Mouse (Mus musculus) stomach, embryonic 15.5 days (tissue): ENCODE results near the gene Foxc2. TPM values are rescaled to one million over a fixed set of nuclear protein-coding genes. Genes with fewer than 3 reads are reported as not detected.

Experiments used
- ATAC-seq: fragments of 200-750 bp; cut with Nextera tagmentation; 2 replicates; pipeline ENCODE4 v1.8.0; 2017; ENCODE audit warnings: low read depth, moderate number of reproducible peaks, moderate TSS enrichment; ENCODE audit not compliant: insufficient read depth, low FRiP score
- H3K27ac ChIP-seq: fragments of 300-500 bp; sonication (generic); 2 replicates; pipeline ENCODE4 v1.5.1; 2015; ENCODE audit warnings: mild to moderate bottlenecking, inconsistent platforms
- H3K27me3 ChIP-seq: fragments of 300-500 bp; sonication (generic); replicated peaks from 2 replicates; pipeline ENCODE4 v1.6.1; 2015; ENCODE audit warnings: inconsistent platforms
- H3K36me3 ChIP-seq: fragments of 300-500 bp; sonication (generic); 2 replicates; pipeline ENCODE4 v1.6.1; 2015; ENCODE audit warnings: inconsistent platforms
- H3K4me1 ChIP-seq: fragments of 300-500 bp; sonication (generic); 2 replicates; pipeline ENCODE4 v1.6.1; 2015; ENCODE audit warnings: inconsistent platforms
- H3K4me2 ChIP-seq: fragments of 300-500 bp; sonication (generic); 2 replicates; pipeline ENCODE4 v1.6.1; 2015; ENCODE audit warnings: mild to moderate bottlenecking, inconsistent platforms
- H3K4me3 ChIP-seq: fragments of 300-500 bp; sonication (generic); replicated peaks from 2 replicates; pipeline ENCODE4 v1.5.1; 2015; ENCODE audit warnings: inconsistent platforms
- H3K9ac ChIP-seq: fragments of 300-500 bp; sonication (generic); 2 replicates; pipeline ENCODE4 v1.6.1; 2015; ENCODE audit warnings: inconsistent platforms
- H3K9me3 ChIP-seq: fragments of 300-500 bp; sonication (generic); 2 replicates; pipeline ENCODE4 v1.6.1; 2016; ENCODE audit warnings: inconsistent platforms
- WGBS: fragments of 180-500 bp; shearing (Covaris S2); methylation state at CpG from one replicate; pipeline ENCODE4 v1.1.7; 2015; 5-methylcytosine and 5-hydroxymethylcytosine counted together
- microRNA-seq: library from miRNA; unstranded; fragments of <30 nt; microRNA quantifications from one replicate; pipeline ENCODE4, GENCODE M21; 2016
- polyA plus RNA-seq: library from polyadenylated mRNA; unstranded; fragments of >200 nt; fragmentation: Nextera tagmentation; extraction: Ambion mirVana; gene quantifications from 2 replicates; pipeline ENCODE4 v1.2.1, GENCODE M21; 2015

Gene Foxc2
- polyA plus RNA-seq, 1 experiment from 2014 or later: 0.90 TPM

- Histone ChIP-seq H3K4me2 (no peak overlapping the region), H3K27me3 (no peaks in the 10 kb centered on the region; the same call in 1 of the 2 replicates), H3K36me3 (no peaks in the 10 kb centered on the region), H3K27ac (no peak overlapping the region), H3K4me3 (no peak overlapping the region), H3K4me1 (peaks cover 9% of the 10 kb centered on the region; the same call in 1 of the 2 replicates), H3K9ac (no peak overlapping the region), H3K9me3 (no peaks in the 10 kb centered on the region)
- peak; percentile 67 for ATAC-seq
- WGBS: 35% methylated on average over 8 of the region's 8 CpGs
Observed at GRCm38 (mm10) chr8:121164017-121164469, 48.1 kb downstream of the Foxc2 start.

GRCm38 (mm10) chr8:121168033-121168432 is 52.1 kb downstream of the Foxc2 start:
- H3K4me1 ChIP-seq: peaks cover 21% of the 10 kb centered on the region; the same call in 1 of the 2 replicates

More at GRCm38 (mm10) chr8:121168033-121168432, 52.1 kb downstream of the Foxc2 start:
- no peaks in the 10 kb centered on the region for H3K9me3 ChIP-seq
- ATAC-seq: no peak
- 58% methylated on average over 5 of the region's 5 CpGs for WGBS
- no peak overlapping the region for H3K4me3 ChIP-seq
- no peak overlapping the region for H3K27ac ChIP-seq
- no peak overlapping the region for H3K9ac ChIP-seq
- H3K4me2 ChIP-seq: no peak overlapping the region
- no peaks in the 10 kb centered on the region; the same call in 1 of the 2 replicates for H3K27me3 ChIP-seq
- H3K36me3 ChIP-seq: no peaks in the 10 kb centered on the region

Small RNA genes within 50 kb of the gene (microRNA-seq; reads per million reads assigned to microRNA genes)
- not detected for gene Gm27530

Other genes with a start within 250 kb of the Foxc2 start
- gene Foxf1, start 31.8 kb upstream of the Foxc2 start, polyA plus RNA-seq: 131 and 136 TPM in 2 replicates
- 53.9 and 56.3 TPM in 2 replicates for gene Mthfsd, start 7.8 kb upstream of the Foxc2 start, polyA plus RNA-seq
- gene Foxl1, start 11.8 kb downstream of the Foxc2 start, polyA plus RNA-seq: 7.2 and 9.4 TPM in 2 replicates